Mouse (Mus musculus) neural tube, embryonic 11.5 days (tissue): Measurements from ENCODE around the gene Il6st. TPM values are rescaled to one million over a fixed set of nuclear protein-coding genes. Genes with fewer than 3 reads are reported as not detected.
A peak's percentile ranks its signal among the peaks of the same experiment; 100 is the strongest.

Source experiments
- ATAC-seq: fragments of 200-750 bp; cut with Nextera tagmentation; 2 replicates; pipeline ENCODE4 v1.8.0; 2017; ENCODE audit warnings: moderate number of reproducible peaks, mild to moderate bottlenecking, moderate TSS enrichment, moderate library complexity; ENCODE audit not compliant: insufficient read depth, low FRiP score, low TSS enrichment
- DNase-seq: peaks from one replicate; pipeline ENCODE4 v3.0.0-alpha.2; 2015; ENCODE audit warnings: low spot score
- H3K27ac ChIP-seq: fragments of 300-500 bp; sonication (generic); 2 replicates; pipeline ENCODE4 v1.5.1; 2014; ENCODE audit warnings: low read depth, mild to moderate bottlenecking, low read length
- H3K27me3 ChIP-seq: fragments of 300-500 bp; sonication (generic); 2 replicates; pipeline ENCODE4 v1.6.1; 2014; ENCODE audit warnings: mild to moderate bottlenecking, low read length, mixed read lengths; ENCODE audit not compliant: control insufficient read depth, insufficient read depth
- H3K36me3 ChIP-seq: fragments of 300-500 bp; sonication (generic); 2 replicates; pipeline ENCODE4 v1.6.1; 2014; ENCODE audit warnings: mild to moderate bottlenecking, low read length, moderate library complexity, mixed read lengths; ENCODE audit not compliant: control insufficient read depth, insufficient read depth
- H3K4me1 ChIP-seq: fragments of 300-500 bp; sonication (generic); 2 replicates; pipeline ENCODE4 v1.6.1; 2014; ENCODE audit warnings: low read length, mixed read lengths; ENCODE audit not compliant: control insufficient read depth, insufficient read depth
- H3K4me2 ChIP-seq: fragments of 300-500 bp; sonication (generic); 2 replicates; pipeline ENCODE4 v1.6.1; 2014; ENCODE audit warnings: low read depth, mild to moderate bottlenecking, moderate library complexity
- H3K4me3 ChIP-seq: fragments of 300-500 bp; sonication (generic); 2 replicates; pipeline ENCODE4 v1.5.1; 2014; ENCODE audit warnings: low read depth, low read length
- H3K9ac ChIP-seq: fragments of 300-500 bp; sonication (generic); 2 replicates; pipeline ENCODE4 v1.6.1; 2014; ENCODE audit warnings: mild to moderate bottlenecking, low read length
- H3K9me3 ChIP-seq: fragments of 300-500 bp; sonication (generic); 2 replicates; pipeline ENCODE4 v1.6.1; 2016; ENCODE audit warnings: low read length; ENCODE audit not compliant: control insufficient read depth
- WGBS: fragments of 180-500 bp; shearing (Covaris S2); extraction: QIAGEN DNeasy Blood & Tissue Kit; methylation state at CpG from one replicate; pipeline ENCODE4 v1.1.7; 2014; 5-methylcytosine and 5-hydroxymethylcytosine counted together
- polyA plus RNA-seq: library from polyadenylated mRNA; unstranded; fragments of >200 nt; fragmentation: Nextera tagmentation; extraction: Ambion mirVana; gene quantifications from 2 replicates; pipeline ENCODE4 v1.2.1, GENCODE M21; 2014

Gene Il6st
- polyA plus RNA-seq, 1 experiment from 2014 or later = 33.1 TPM

GRCm38 (mm10) chr13:112512824-112513223 is 49.0 kb downstream of the Il6st start:
- Histone ChIP-seq H3K9ac (no peak overlapping the region), H3K4me2 (no peak overlapping the region), H3K27ac (no peak overlapping the region), H3K4me1 (no peaks in the 10 kb centered on the region), H3K9me3 (no peaks in the 10 kb centered on the region), H3K27me3 (no peaks in the 10 kb centered on the region), H3K36me3 (no peaks in the 10 kb centered on the region), H3K4me3 (no peak overlapping the region)
- ATAC-seq (no peak), DNase-seq (no peak)
- 93% methylated on average over 5 of the region's 5 CpGs for WGBS

DNA sequence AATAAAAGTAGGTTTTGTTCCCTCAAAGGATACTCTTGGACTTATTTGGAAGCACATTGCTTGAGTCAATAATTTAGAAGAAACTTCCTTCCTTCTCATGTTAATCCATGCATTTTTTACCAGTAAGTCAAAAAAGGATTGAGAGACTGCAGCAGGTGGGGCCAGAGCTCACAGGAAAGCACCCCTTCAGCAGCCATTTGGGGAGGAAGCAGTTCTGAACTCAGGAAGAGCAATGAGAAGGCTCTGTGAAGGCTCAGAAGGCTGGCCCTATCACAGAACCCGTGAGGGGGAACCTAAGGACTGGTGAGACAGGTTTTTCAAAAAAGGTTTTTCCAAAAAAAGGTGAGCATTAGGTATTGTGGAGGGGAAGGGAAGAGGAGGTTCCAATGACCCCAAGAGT is 50.7 kb downstream of the Il6st start:
- no peak for ATAC-seq
- 56% methylated on average over 1 of the region's 1 CpGs for WGBS

GRCm38 (mm10) chr13:112522261-112522660 is 58.4 kb downstream of the Il6st start:
- no peaks in the 10 kb centered on the region for H3K9me3 ChIP-seq
- H3K4me2 ChIP-seq = no peak overlapping the region
- no peak overlapping the region for H3K4me3 ChIP-seq
- no peaks in the 10 kb centered on the region for H3K4me1 ChIP-seq
- 72% methylated on average over 6 of the region's 6 CpGs for WGBS
- H3K9ac ChIP-seq = no peak overlapping the region
- H3K27ac ChIP-seq = no peak overlapping the region
- H3K36me3 ChIP-seq = no peaks in the 10 kb centered on the region; the same call in 1 of the 2 replicates
- H3K27me3 ChIP-seq = no peaks in the 10 kb centered on the region
- DNase-seq = no peak
- ATAC-seq = no peak

More for the DNA sequence above, 50.7 kb downstream of the Il6st start:
- Histone ChIP-seq H3K27ac (no peak overlapping the region), H3K27me3 (no peaks in the 10 kb centered on the region), H3K4me3 (no peak overlapping the region), H3K9me3 (no peaks in the 10 kb centered on the region), H3K9ac (no peak overlapping the region), H3K4me1 (no peaks in the 10 kb centered on the region), H3K4me2 (no peak overlapping the region), H3K36me3 (no peaks in the 10 kb centered on the region; the same call in 1 of the 2 replicates)
- DNase-seq = no peak

GRCm38 (mm10) chr13:112522896-112523295 is 59.0 kb downstream of the Il6st start:
- no peaks in the 10 kb centered on the region for H3K9me3 ChIP-seq
- H3K36me3 ChIP-seq = no peaks in the 10 kb centered on the region; the same call in 1 of the 2 replicates
- 87% methylated on average over 3 of the region's 3 CpGs for WGBS
- no peaks in the 10 kb centered on the region for H3K4me1 ChIP-seq
- H3K27ac ChIP-seq = no peak overlapping the region
- no peak for DNase-seq
- no peaks in the 10 kb centered on the region for H3K27me3 ChIP-seq
- H3K4me2 ChIP-seq = no peak overlapping the region
- H3K4me3 ChIP-seq = no peak overlapping the region
- H3K9ac ChIP-seq = no peak overlapping the region
- no peak for ATAC-seq

- no peaks in the 10 kb centered on the region for H3K27me3 ChIP-seq
- H3K4me1 ChIP-seq = no peaks in the 10 kb centered on the region
- 88% methylated on average over 10 of the region's 10 CpGs for WGBS
- no peaks in the 10 kb centered on the region for H3K36me3 ChIP-seq
- no peak overlapping the region for H3K4me2 ChIP-seq
- no peak overlapping the region for H3K9ac ChIP-seq
- no peak overlapping the region for H3K4me3 ChIP-seq
- ATAC-seq = no peak
- H3K27ac ChIP-seq = no peak overlapping the region
- no peak for DNase-seq
- no peaks in the 10 kb centered on the region for H3K9me3 ChIP-seq
These were observed 59.6 kb downstream of the Il6st start for GRCm38 (mm10) chr13:112523346-112523970.

DNA sequence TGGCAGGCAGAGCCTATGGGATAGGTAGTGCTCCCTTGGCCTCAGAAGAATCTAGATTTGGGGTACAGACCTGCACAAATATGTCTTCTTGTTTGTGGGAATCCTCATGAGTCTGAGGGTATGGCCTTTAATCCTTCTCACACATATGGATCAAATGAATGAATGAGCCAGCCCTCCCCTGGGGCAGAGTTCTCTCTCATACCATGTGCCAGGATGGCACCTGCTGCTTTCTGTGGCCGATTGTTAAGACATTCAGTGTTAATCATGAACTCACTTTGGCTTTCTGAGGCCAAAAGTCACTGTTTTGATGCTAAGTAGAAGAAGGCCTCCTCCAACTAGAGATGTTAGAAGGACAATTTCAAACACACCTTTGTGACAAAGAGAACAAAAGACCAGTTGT is 63.3 kb downstream of the Il6st start:
- no peak for ATAC-seq
- Histone ChIP-seq H3K9me3 (no peaks in the 10 kb centered on the region), H3K36me3 (no peaks in the 10 kb centered on the region), H3K4me1 (no peaks in the 10 kb centered on the region), H3K4me3 (no peak overlapping the region), H3K9ac (no peak overlapping the region), H3K4me2 (no peak overlapping the region), H3K27me3 (no peaks in the 10 kb centered on the region), H3K27ac (no peak overlapping the region)
- no peak for DNase-seq
- WGBS = 53% methylated on average over 1 of the region's 1 CpGs

- Histone ChIP-seq H3K9ac (no peak overlapping the region), H3K27ac (no peak overlapping the region), H3K36me3 (no peaks in the 10 kb centered on the region), H3K27me3 (no peaks in the 10 kb centered on the region), H3K4me1 (no peaks in the 10 kb centered on the region), H3K4me2 (no peak overlapping the region), H3K4me3 (no peak overlapping the region), H3K9me3 (no peaks in the 10 kb centered on the region)
- ATAC-seq (peak; percentile 38; the same call in 1 of the 2 replicates), DNase-seq (peak; percentile 78)
- WGBS = 40% methylated on average over 3 of the region's 3 CpGs
These were observed 66.0 kb downstream of the Il6st start for GRCm38 (mm10) chr13:112529893-112530292.

GRCm38 (mm10) chr13:112532235-112532634 is 68.4 kb downstream of the Il6st start:
- Histone ChIP-seq H3K9me3 (no peaks in the 10 kb centered on the region), H3K4me2 (no peak overlapping the region), H3K36me3 (no peaks in the 10 kb centered on the region), H3K4me3 (no peak overlapping the region), H3K9ac (no peak overlapping the region), H3K27ac (no peak overlapping the region), H3K27me3 (no peaks in the 10 kb centered on the region), H3K4me1 (no peaks in the 10 kb centered on the region)
- 83% methylated on average over 6 of the region's 6 CpGs for WGBS
- ATAC-seq (no peak), DNase-seq (no peak)

DNA sequence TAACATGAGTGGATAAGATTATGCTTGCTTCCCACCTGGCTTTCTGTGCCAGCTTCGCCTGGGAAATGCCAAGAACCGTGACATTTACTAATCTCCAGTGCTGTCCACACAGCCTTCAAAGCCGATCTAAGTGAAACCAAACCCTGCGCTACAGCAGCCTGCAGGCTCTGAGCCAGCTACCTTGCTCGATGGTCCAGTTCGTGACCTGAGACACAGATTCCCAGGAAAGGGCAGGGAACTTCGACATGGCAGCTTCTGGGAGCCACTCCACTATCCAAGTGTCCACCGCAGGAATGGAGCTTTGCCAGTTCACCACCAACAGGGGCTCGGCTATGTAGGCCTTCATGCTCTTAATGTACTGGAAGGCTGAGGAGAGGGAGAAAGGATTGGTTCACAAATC is 69.7 kb downstream of the Il6st start:
- DNase-seq = no peak
- Histone ChIP-seq H3K4me3 (no peak overlapping the region), H3K27me3 (no peaks in the 10 kb centered on the region), H3K4me1 (no peaks in the 10 kb centered on the region), H3K9me3 (no peaks in the 10 kb centered on the region), H3K4me2 (no peak overlapping the region), H3K9ac (no peak overlapping the region), H3K27ac (no peak overlapping the region), H3K36me3 (no peaks in the 10 kb centered on the region)
- 86% methylated on average over 9 of the region's 9 CpGs for WGBS
- no peak for ATAC-seq
